Mouse (Mus musculus) brain, embryonic 18.5 days (tissue): ENCODE results near the gene Tfeb.

ENCODE experiments used
- DNase-seq: peaks from one replicate; pipeline ENCODE4 v3.0.0-alpha.2; 2012; ENCODE audit warnings: low read depth, low spot score

Gene Tfeb

GRCm38 (mm10) chr17:47712889-47713571, 23.8 kb upstream of the Tfeb start:
- DNase-seq = no peak

- DNase-seq = no peak
Observed at GRCm38 (mm10) chr17:47715037-47715436, 21.8 kb upstream of the Tfeb start.

DNA sequence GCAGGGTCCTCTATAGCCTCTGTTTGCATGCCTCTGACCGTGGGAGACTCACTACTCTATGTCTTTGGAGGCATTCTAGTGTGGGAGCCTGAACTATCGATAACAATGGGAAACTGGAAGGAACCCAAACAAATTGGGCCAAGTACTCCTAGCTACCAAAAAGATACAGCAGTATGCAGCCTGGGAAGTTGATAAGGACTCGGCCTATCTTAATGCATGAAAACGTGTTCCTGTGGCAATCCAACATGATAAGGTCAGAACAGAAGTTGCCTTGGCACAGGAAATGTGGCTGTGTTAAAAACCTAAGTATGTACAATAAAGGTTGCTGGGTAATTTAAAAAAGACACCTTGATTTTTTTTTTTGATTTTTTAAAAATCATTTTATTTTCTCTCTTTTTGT, 15.6 kb upstream of the Tfeb start:
- no peak for DNase-seq

GRCm38 (mm10) chr17:47726566-47726965, 10.3 kb upstream of the Tfeb start, which contains the start of gene Pgc:
Gene Pgc, plus strand, starts transcription at chr17:47726842.
- no peak for DNase-seq

GRCm38 (mm10) chr17:47730633-47731575, 5.9 kb upstream of the Tfeb start:
- no peak for DNase-seq

- DNase-seq = no peak
Observed at GRCm38 (mm10) chr17:47735553-47736100, 1.2 kb upstream of the Tfeb start.

DNA sequence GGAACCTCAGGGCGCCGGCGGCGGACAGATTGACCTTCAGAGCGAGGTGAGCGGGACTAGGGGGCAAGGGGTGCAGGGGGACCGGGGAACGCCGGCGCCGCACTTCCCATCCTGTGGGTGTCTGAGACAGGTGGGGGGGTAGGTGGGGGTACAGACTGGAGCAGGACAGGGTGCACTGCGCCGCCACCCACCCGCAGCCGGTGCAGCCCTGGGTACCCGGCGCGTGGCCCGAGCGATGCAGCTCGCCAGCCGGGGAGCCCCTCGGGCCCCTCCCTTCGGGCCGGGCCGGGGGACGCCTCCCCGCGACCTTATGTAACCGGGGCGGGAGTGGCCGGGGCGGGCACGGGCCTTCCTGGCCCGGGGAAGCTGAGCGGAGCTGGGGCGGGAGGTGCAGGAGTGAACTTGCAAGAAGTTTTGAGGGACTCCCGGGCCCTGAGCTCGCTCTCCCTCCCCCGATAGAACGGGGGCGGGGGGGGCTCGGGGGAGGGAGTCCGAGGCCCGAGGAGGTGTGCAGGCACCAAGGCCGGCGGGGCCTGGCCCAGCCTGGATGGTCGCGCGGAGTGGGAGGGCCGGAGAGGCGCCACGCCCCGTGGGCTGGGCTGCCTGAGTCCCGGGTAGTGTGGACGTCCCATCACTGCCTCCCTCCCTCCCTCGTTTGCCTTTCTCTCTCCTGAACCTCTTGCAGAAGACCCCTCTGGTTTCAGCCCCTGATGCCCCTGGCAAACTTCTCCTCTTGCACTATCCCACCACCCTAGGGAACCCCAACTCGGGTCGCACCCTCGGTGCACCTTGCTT, 638 bp downstream of the Tfeb start:
- no peak for DNase-seq

DNA sequence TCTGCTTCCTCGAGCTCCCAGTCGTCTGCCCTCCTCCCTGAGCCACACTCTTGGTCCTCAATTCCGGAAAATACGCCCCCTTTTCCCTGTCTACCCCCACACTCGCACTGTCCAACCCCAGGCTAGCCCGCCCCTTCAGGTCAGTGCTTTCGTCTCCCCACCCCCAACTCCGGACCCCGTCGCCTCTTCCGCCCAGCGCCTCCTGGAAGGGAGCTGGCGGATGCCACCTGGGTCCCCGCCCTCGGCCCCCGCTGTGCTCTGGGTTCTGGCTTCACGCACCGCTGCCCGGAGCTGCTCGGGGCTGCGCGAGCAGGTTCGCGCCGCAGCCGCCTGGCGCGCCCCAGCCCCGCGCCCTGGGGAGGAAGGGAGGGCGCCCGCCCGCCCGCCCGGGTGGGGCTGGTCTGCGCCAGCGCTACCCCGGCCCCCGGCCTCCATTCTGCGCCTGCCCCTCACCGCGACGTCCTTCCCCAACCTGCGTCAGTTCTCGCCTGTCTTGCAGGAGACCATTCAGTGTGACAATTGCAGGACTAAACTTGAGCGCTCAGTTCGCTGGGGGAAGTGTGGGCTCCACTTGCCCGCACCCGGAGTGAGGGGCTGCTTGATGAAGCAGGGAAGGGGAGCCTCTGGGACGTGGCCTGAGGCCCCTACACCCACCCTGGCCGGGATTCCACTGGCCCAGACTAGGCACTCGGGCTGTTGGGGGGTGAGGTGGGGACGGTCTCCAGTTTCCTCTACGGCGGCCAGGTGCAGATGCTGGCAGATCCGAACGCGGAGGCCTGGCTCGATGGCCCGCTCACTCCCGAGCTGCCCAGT, 1.4 kb downstream of the Tfeb start:
- no peak for DNase-seq

- no peak for DNase-seq
Observed at GRCm38 (mm10) chr17:47738879-47739798, 2.3 kb downstream of the Tfeb start.

DNA sequence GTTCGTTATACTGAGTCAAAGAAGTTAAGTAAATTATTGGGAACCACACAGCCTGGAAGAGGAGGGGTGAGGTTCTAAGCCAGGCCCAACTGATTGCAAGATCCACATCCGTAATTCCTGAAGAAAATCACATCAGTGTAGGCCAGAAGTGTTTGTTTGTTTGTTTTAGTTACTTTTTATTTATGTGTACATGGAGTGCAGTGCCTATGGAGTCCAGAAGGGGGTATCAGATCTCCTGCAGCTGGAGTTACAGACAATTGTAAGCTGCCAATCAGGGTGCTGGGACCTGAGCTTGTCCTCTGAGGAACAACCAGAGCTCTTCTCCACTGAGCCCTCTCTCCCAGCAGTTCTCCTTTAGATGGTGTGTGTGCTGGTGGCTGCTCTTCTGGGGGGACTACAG, 3.4 kb downstream of the Tfeb start:
- no peak for DNase-seq

- DNase-seq = no peak
Observed at GRCm38 (mm10) chr17:47742991-47743734, 6.3 kb downstream of the Tfeb start.

DNA sequence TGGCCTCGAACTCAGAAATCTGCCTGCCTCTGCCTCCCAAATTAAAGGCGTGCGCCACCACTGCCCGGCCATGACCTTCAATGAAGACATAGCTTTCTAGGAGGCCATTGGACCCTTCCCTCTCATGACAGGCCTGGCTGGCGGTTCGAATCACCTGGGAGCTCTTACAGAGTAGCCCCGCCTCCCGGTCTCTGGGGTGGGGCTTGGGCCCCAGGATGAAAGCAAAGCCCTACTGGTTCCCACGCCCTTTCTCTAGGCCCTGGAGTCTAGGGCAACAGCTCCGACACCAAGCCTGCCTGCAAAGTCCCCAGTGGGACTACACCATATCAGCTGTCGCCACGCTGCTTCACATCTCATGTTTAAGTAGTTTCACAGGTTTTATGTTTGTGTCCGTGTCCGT, 7.3 kb downstream of the Tfeb start:
- no peak for DNase-seq

GRCm38 (mm10) chr17:47744746-47745368, 8.0 kb downstream of the Tfeb start:
- no peak for DNase-seq

- no peak for DNase-seq
Observed at GRCm38 (mm10) chr17:47748791-47749553, 12.1 kb downstream of the Tfeb start.

DNA sequence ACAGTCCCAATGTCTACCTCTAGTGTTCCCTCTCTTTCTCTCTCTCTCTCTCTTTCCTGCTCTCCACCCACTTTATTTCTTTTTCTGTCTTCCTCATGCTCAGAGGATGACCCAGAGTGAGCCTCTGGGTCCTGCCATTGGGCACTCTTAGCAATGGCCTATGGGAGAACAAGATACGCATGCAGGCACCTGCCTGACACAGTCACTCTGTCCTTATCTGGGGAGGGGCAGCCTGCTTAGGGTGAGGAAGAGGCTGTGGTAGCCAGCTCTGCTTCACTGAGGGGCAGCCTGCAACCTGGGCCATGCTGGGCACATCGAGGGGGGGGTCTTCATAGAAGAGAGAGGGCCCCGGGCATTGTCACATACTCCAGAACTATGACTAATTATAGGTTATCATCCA, 12.8 kb downstream of the Tfeb start:
- DNase-seq = no peak

DNA sequence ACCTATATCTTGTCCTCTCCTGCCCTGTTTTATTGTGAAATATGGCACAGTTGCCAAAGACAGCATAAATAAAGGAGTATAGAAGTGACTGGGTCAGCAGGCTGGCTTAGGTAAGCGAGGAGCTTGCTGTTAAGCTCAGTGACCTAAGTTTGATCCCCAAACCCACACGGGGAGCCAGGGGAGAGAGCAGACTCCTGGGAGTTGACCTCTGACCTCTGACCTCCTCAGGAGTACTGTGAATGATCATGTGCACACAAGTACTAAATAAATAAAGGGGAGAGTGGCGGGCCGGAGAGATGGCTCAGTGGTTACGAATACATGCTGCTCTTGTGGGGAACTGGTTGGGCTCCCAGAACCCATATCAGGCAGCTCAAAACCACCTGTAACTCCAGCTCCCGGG, 13.3 kb downstream of the Tfeb start:
- no peak for DNase-seq

GRCm38 (mm10) chr17:47751811-47752210, 15.0 kb downstream of the Tfeb start:
- no peak for DNase-seq
